Mouse (Mus musculus) right cerebral cortex, postnatal 4 days (tissue): ENCODE measurements at regions not wholly inside any gene's neighbourhood (a gene's known extent, or its start where the extent isn't known, plus 50 kb on each side); places are given as distances from the start of the nearest gene placed in this dataset.
"Not testable (repeated sequence)": the region's sequence is repeated elsewhere in the genome, so short reads cannot be mapped to it uniquely, and the experiment has no call there.

Source experiments
- DNase-seq: peaks from one replicate; pipeline ENCODE4 v3.0.0-alpha.2; 2022

- DNase-seq = no peak
Observed at GRCm38 (mm10) chr2:107468671-107469070, 178.2 kb downstream of the Kcna4 start.

GRCm38 (mm10) chr2:107503646-107504379 is 213.4 kb downstream of the Kcna4 start:
- no peak for DNase-seq

GRCm38 (mm10) chr2:107507426-107508167 is 217.2 kb downstream of the Kcna4 start:
- no peak for DNase-seq

- DNase-seq = not testable (repeated sequence)
Observed at GRCm38 (mm10) chr2:107515486-107515885, 225.0 kb downstream of the Kcna4 start.

- DNase-seq = no peak
Observed at GRCm38 (mm10) chr2:107518107-107518506, 227.7 kb downstream of the Kcna4 start.

- no peak for DNase-seq
Observed at GRCm38 (mm10) chr2:107518759-107519158, 228.3 kb downstream of the Kcna4 start.

- no peak for DNase-seq
Observed at GRCm38 (mm10) chr2:107519326-107519725, 228.9 kb downstream of the Kcna4 start.

GRCm38 (mm10) chr2:107519761-107520160 is 229.3 kb downstream of the Kcna4 start:
- DNase-seq = peak; percentile 3

GRCm38 (mm10) chr2:107543161-107543560 is 252.7 kb downstream of the Kcna4 start:
- no peak for DNase-seq

- no peak for DNase-seq
Observed at GRCm38 (mm10) chr2:107552569-107552968, 262.1 kb downstream of the Kcna4 start.

- no peak for DNase-seq
Observed at GRCm38 (mm10) chr2:107556239-107556638, 265.8 kb downstream of the Kcna4 start.

GRCm38 (mm10) chr2:107569618-107570017 is 279.2 kb downstream of the Kcna4 start:
- DNase-seq = no peak

- no peak for DNase-seq
Observed at GRCm38 (mm10) chr2:107609872-107610559, 319.6 kb downstream of the Kcna4 start.

GRCm38 (mm10) chr2:107611811-107612210 is 321.4 kb downstream of the Kcna4 start:
- no peak for DNase-seq

- no peak for DNase-seq
Observed at GRCm38 (mm10) chr2:107612221-107612620, 321.8 kb downstream of the Kcna4 start.

- DNase-seq = peak; percentile 2
Observed at GRCm38 (mm10) chr2:107614715-107615114, 324.3 kb downstream of the Kcna4 start.

- no peak for DNase-seq
Observed at GRCm38 (mm10) chr2:107627458-107627857, 337.0 kb downstream of the Kcna4 start.

GRCm38 (mm10) chr2:107659176-107659575 is 368.7 kb downstream of the Kcna4 start:
- no peak for DNase-seq
